Comparison of ENCODE assay signal across 18 mouse cellular contexts in genomic region chr13:46652671-46653070, GRCm38 (mm10).
"Had no signal": no experiment of that assay in that cellular context is flagged by ENCODE, and none has a peak within 500 bp of the region (broad histone marks: within the 10 kb centered on the region; RNA-seq: fewer than 3 reads in every experiment).

No protein-coding gene starts in this region.

- DNase-seq: lung, adult 18-20 months; lung, embryonic 14.5 days; lung, postnatal 10 days; lung, postnatal 4 days; midbrain, embryonic 14.5 days; retina, postnatal 1 day; right cerebral cortex, adult 18-20 months; right cerebral cortex, postnatal 25 days; right cerebral cortex, postnatal 4 days; spleen, adult 18-20 months; thymus, adult 2 months; thymus, postnatal 36 days had no signal

- H3K4me2 ChIP-seq: lung, embryonic 14.5 days; midbrain, embryonic 12.5 days; neural tube, embryonic 13.5 days; neural tube, embryonic 15.5 days had no signal

- H3K36me3 ChIP-seq: midbrain, embryonic 10.5 days; midbrain, embryonic 12.5 days; neural tube, embryonic 13.5 days; neural tube, embryonic 15.5 days had no signal

- H3K27ac ChIP-seq: midbrain, embryonic 10.5 days; midbrain, embryonic 12.5 days; neural tube, embryonic 13.5 days; neural tube, embryonic 15.5 days had no signal

- H3K4me3 ChIP-seq: midbrain, embryonic 10.5 days; midbrain, embryonic 12.5 days; myocyte; neural tube, embryonic 13.5 days; neural tube, embryonic 15.5 days had no signal

- H3K9me3 ChIP-seq: midbrain, embryonic 10.5 days; midbrain, embryonic 12.5 days; neural tube, embryonic 13.5 days; neural tube, embryonic 15.5 days had no signal

- H3K4me1 ChIP-seq: midbrain, embryonic 12.5 days; neural tube, embryonic 13.5 days; neural tube, embryonic 15.5 days had no signal

- ATAC-seq: midbrain, embryonic 16.5 days had no signal

- H3K27me3 ChIP-seq: midbrain, embryonic 12.5 days; neural tube, embryonic 13.5 days; neural tube, embryonic 15.5 days had no signal

- H3K9ac ChIP-seq: lung, embryonic 14.5 days; midbrain, embryonic 12.5 days; neural tube, embryonic 13.5 days; neural tube, embryonic 15.5 days had no signal
